Mouse (Mus musculus) mesoderm, embryonic 11.5 days (tissue): Measurements from ENCODE around the gene Ccdc137.

Experiments
- DNase-seq: peaks from one replicate; pipeline ENCODE4 v3.0.0-alpha.2; 2012; ENCODE audit warnings: low read depth, low spot score

The Ccdc137 gene

DNA sequence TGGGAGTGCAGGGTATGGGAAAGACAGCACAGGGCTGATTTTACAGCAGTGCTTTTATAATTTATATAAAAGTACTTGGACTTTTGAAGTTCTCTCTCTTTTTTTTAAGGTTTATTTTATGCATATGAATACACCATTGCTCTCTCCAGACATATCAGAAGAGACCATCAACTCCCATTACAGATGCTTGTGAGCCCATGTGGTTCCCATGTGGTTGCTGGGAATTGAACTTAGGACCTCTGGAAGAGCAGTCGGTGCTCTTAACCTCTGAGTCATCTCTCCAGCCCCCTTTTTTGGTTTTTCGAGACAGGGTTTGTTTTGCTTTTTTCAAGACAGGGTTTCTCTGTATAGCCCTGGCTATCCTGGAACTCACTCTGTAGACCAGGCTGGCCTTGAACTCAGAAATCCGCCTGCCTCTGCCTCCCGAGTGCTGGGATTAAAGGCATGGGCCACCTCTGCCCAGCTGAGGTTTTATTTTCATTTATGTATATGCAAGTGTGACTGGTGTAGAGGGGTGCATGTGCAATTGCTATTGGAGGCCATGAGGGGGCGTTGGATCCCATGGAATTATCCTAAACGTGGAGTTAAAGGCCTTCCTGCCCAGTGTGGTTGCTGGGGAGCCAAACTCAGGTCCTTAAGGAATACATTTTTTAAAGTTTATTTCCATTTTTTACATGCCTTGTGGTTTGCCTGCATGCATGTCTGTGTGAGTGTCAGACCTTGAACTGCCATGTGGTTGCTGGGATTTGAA lies 1.1 kb downstream of the Ccdc137 start:
- peak; percentile 13 for DNase-seq

GRCm38 (mm10) chr11:120463536-120463935 lies 5.6 kb downstream of the Ccdc137 start:
- DNase-seq = no peak

DNA sequence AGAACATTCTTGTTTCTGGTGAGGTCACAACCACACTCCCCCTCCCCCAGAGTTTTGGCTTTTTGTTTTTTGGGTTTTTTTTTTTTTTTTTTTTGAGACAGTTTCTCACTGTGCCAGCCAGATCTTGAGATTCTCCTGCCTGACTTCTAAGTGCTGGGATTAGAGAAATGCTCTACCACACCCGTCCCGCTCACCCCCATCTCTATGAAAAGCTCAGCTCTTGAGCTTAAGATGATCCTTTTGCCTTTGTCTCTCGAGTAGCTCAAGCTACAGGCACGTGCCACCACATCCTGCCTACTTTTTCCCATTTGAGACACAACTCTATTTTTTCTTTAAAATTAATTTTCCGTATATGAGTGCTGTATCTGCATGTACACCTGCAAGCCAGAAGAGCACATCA lies 6.5 kb downstream of the Ccdc137 start:
- DNase-seq = no peak

GRCm38 (mm10) chr11:120465521-120465920 lies 7.6 kb downstream of the Ccdc137 start:
- DNase-seq = no peak

DNA sequence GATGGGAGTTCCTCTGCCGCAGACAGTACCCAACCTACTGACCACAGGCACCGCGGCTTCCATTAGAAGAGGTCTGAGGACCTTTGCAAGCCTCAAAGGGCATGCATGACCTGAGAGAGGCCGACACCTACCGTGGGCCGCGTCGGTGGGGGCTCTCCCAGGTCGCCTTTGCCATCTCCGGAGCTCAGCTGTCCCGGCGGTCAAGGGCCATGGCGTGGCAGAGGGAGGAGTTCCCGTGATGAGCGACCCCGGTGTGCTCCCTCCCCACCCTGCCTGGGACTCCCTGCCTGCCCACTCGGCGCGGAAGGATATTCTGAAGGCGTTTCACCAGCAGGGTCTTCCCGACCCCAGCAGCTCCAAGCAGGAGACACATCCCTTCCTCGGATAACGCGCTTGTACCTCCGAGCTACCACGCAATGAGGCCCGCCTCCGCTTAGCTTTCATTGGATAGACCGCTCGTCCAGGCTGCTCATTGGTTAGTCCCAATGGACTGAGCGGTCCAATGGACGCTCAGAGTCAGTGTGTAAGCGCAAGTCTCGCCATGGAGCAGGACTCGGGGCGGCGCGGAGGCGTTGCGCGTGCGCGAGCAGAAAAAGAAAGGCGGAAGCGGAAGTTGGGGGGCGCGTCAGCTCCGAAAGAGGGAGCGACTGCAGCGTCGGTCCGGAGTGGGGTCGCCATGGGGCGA lies 9.3 kb downstream of the Ccdc137 start, which contains the start of gene Arl16:
TSS of gene Arl16 (minus strand) at position 557 of the 685 bp plus-strand sequence.
- DNase-seq = peak; percentile 99

- no peak for DNase-seq
These were observed 9.8 kb downstream of the Ccdc137 start for GRCm38 (mm10) chr11:120467736-120468092.

DNA sequence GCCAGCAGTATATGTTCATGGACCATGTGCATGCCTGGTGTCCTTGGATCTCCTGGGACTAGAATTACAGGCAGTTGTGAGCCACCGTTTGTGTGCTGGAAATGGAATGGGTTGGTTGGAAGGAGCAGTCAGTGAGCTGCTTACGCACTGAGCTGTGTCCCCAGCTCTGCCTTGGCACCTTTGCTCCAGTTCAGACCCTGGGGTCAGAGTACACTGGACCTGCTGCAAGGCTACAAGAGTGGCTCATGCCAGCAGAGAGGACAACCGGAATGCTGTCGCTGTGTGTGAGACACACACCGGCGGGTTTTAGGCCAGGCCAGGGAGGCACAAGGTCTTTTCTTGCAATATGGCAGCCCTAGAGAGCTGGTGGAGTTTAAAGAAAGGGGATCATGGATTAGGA lies 14.1 kb downstream of the Ccdc137 start:
- no peak for DNase-seq

DNA sequence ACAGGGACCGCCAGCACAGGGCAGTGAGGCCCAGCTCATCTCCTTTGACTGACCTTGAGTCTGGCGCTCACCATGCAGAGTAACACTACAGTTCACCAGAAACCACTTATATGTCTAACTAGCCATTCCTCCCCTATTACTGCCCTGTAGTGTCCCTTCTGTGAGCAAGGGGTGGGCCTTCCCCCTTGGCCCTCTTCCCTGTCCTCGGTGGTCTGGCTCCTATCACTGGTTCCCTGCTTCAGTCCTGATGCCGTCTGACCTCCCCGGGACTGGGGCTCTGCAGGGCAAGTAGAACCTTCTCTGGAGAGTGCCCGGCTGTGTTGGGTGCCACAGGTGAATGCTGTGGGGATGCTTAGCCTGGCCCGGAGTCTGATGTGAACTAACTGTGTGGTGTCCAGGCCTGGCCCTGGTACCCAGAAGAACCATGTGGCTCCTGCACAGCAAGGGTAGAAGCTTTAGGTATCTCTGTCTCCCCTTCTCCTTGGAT lies 25.6 kb downstream of the Ccdc137 start:
- no peak for DNase-seq

DNA sequence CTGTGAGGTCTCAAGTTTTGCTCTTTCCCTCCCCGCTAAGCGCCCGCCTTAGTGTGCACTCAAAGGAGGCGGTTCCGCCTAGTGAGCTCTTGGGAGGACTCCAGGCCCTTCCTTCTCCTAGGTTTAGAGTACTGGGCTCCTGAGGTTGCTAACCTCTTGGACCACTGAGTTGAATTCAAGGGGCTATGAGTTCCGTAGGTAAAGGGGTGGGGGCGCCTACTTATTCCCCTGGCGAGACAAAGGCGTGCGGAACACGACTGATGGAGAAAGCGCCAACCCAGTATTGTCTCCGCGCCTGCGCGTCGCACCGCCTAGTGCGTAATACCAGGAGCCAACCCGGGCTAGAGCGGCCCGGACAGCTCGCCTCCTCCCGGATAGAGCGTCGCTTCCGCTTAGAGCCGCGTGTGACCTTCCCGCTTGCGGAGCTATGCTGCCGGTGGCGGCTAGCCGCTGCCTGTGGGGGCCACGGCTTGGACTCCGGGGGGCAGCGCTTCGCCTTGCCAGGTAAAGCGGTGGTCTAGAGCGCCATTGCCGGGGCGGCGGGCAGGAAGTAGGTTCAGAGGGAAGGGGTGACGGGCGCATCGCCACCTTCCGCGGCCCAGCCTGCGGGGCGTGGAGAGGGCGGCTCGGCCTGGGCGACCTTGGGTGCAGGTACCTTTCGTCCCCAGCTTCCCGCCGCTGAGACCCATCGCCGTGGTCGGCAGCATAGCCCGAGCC lies 26.5 kb downstream of the Ccdc137 start, which contains the start of gene Mrpl12:
TSS of gene Mrpl12 (plus strand) at position 349 of the 717 bp plus-strand sequence.
- DNase-seq = peak; percentile 94

DNA sequence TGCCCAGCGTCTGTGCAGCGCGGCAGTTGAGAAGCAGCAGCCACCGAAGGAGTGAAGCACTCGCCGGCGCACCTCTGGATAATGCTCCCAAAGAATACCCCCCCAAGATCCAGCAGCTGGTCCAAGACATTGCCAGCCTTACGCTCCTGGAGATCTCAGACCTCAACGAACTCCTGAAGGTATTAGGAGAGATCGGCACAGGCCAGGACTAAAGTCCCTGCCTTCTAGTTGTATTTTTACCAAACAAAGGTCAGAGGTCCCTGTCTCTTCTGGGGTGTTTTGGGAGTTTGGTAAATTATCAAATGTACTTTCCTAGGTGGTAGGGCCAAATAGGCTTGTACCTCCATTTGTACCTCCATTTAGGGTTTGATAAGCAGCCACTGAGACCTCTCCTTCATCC lies 27.3 kb downstream of the Ccdc137 start:
- no peak for DNase-seq

GRCm38 (mm10) chr11:120488516-120488915 lies 30.6 kb downstream of the Ccdc137 start:
- DNase-seq = no peak

GRCm38 (mm10) chr11:120489054-120489761 lies 31.3 kb downstream of the Ccdc137 start:
- DNase-seq = peak; percentile 89

DNA sequence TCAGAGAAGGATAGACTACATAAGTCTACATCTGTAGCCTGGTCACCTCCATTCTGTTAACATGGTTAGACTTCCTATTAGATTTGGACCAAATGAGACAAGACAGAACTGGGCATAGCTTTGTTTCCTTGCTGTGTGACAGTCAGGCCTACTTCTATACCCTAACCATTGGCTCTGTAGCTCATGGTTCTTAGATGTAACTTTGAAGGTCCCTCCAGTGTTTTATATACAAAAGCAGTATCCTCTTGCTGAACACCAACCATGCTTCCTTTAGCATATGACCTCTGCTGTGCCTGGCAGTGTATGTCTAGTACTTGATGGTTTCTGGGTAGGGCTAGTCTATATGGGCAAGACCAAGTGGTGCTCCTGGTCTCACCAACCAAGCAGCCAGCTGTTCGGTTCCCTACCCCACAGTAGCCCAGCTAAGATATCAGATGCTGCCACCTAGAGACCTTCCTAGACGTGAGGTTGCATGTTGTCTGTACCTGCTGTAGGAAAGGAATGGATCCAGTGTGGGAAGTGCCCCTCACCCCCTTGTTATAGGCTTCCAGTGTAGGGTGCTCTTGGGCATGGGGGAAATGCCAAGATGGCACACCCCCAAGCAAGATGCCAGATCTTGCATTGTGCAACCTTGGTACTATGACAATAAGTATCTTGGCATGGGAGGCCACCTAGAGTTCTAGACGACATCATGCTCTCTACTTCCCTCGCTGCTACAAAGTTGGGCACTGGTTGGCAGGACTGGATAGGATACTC lies 32.6 kb downstream of the Ccdc137 start:
- no peak for DNase-seq

DNA sequence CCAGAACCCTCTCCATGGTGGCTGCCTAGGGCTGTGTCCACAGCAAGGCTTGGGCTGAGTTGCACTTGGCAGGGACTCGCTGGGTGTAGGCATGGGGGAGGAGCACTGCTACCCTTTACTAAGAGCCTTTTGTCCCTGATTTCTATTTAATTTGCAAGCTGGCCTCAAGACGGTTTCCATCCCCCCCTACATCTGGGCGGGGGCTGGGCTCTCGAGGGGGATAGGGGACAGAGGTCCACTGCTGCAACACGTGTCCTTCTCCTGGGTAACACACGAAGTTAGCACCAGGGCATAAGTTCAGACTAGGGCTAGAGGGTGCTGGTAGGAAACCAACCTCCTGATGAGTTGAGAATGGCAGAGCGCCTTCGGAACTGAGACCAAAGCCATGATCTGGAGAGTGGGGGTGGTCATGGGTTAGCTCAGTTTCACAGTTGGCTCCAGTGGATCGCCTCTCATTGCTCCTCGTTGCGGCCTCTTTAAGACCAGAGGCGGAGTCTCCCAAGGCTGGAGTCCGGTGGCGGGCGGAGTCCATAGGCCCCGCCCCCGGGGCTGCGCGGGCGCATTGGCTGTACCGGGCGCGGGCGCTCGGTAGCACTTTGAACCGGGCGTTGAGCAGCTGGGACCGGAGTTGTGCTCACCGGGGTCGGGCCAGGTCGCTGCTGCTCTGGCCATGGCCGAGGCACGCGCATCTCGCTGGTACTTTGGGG lies 33.6 kb downstream of the Ccdc137 start, which contains the start of gene Slc25a10:
TSS of gene Slc25a10 (plus strand) at position 524 of the 707 bp plus-strand sequence.
- DNase-seq = peak; percentile 87

- DNase-seq = peak; percentile 63
These were observed 34.3 kb downstream of the Ccdc137 start for GRCm38 (mm10) chr11:120492024-120492877.

DNA sequence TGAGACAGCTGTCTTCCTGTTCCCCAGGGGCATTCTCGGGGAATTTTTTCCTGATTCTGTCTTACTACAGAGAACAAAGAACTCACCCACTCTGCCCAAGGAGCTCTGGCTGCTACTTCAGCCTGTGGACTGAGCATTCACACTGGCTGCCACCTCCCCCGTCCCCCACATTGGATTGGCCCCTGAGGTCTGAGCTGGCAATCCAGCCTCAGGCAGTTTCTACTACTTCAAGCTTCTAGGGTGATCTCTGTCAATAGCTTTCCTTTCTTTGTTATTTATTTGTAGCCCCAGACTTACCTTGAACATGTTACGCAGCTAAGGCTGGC lies 34.9 kb downstream of the Ccdc137 start:
- DNase-seq = peak; percentile 49

- DNase-seq = no peak
These were observed 35.4 kb downstream of the Ccdc137 start for GRCm38 (mm10) chr11:120493351-120493750.

DNA sequence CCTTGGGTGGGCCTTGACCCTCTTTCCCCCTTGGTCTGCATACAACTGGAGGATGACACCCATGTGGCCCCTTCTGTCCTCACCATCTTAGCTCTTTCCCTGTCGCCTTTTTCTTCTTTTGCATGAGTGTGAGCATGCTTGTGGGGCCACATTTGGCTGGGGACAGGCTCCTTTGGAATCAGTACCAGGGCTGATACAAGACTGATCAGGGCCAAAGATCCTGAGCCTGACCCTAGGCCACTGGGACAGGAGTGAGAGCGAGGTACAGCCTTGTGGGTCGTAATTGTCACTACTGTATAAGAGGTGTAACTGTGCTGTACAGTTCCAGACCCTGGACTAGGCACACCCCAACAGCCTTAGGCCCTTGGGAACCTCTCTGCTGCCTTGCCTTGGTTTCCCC lies 36.0 kb downstream of the Ccdc137 start:
- no peak for DNase-seq

- DNase-seq = no peak
These were observed 39.5 kb downstream of the Ccdc137 start for GRCm38 (mm10) chr11:120497436-120497835.
